Mouse (Mus musculus): Measurements from ENCODE around the gene Ppfia1. TPM values are rescaled to one million over a fixed set of nuclear protein-coding genes. Genes with fewer than 3 reads are reported as not detected.
A peak's percentile ranks its signal among the peaks of the same experiment; 100 is the strongest.

The Ppfia1 gene
- polyA plus RNA-seq, 1 experiment, result 54.5 TPM

DNA sequence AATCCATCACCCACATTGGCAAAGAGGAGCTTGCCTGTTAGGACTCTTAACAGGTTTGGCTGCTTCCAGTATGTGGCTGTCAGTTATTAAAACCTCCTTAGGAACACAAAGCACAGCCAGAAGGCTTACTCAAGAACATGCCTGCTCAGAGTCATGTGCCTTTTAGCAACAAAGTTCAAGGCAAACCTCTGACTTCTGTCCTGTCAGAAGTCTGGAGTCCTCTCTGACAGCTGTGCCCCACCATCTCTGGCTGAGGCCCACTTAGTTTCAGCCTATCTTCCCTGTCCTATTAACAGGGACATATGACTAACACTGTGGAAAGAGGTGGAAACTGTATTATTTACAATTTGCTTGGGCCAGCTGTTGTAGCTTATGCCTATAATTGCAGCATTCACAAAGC lies 73.2 kb downstream of the Ppfia1 start:
- no peak for DNase-seq (ENCODE audit: low read depth)
- TF ChIP-seq POLR2A (IDR thresholded peaks at IDR 0.05; ENCODE audit: borderline replicate concordance, extremely low read depth, insufficient read depth, insufficient read length, poor library complexity, severe bottlenecking) (no peak), CTCF (IDR thresholded peaks at IDR 0.05; ENCODE audit: borderline replicate concordance, extremely low read depth, insufficient read depth, insufficient read length) (no peak)

- DNase-seq (ENCODE audit: low read depth), result no peak
- TF ChIP-seq POLR2A (IDR thresholded peaks at IDR 0.05; ENCODE audit: borderline replicate concordance, extremely low read depth, insufficient read depth, insufficient read length, poor library complexity, severe bottlenecking) (no peak), CTCF (IDR thresholded peaks at IDR 0.05; ENCODE audit: borderline replicate concordance, extremely low read depth, insufficient read depth, insufficient read length) (no peak)
Measured at GRCm38 (mm10) chr7:144479569-144479968, 74.0 kb downstream of the Ppfia1 start.

- DNase-seq (ENCODE audit: low read depth), result no peak
- no peak for TF ChIP-seq POLR2A (IDR thresholded peaks at IDR 0.05; ENCODE audit: borderline replicate concordance, extremely low read depth, insufficient read depth, insufficient read length, poor library complexity, severe bottlenecking)
Measured at GRCm38 (mm10) chr7:144475741-144476140, 77.8 kb downstream of the Ppfia1 start.

GRCm38 (mm10) chr7:144473486-144473885 lies 80.0 kb downstream of the Ppfia1 start:
- no peak for TF ChIP-seq CTCF (IDR thresholded peaks at IDR 0.05; ENCODE audit: borderline replicate concordance, extremely low read depth, insufficient read depth, insufficient read length)
- no peak for TF ChIP-seq POLR2A (IDR thresholded peaks at IDR 0.05; ENCODE audit: borderline replicate concordance, extremely low read depth, insufficient read depth, insufficient read length, poor library complexity, severe bottlenecking)

DNA sequence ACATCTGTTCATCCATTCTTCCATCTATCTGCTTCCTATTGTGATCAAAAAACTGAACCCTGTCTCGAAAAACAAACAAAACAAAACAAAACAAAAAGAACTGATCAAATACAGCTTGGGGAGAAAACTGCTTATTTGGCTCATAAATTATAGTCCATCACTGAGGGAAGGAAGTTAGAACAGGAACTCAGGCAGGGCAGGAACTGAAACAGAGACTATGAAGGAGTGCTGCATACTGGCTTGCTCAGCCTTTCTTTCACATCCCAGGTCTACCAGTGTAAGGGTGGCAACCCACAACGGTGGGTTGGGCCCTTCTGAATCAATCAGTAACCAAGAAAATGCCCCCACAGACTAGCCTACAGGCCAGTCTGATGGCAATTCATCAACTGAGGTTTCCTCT lies 82.4 kb downstream of the Ppfia1 start:
- TF ChIP-seq POLR2A (IDR thresholded peaks at IDR 0.05; ENCODE audit: borderline replicate concordance, extremely low read depth, insufficient read depth, insufficient read length, poor library complexity, severe bottlenecking) (no peak), CTCF (IDR thresholded peaks at IDR 0.05; ENCODE audit: borderline replicate concordance, extremely low read depth, insufficient read depth, insufficient read length) (no peak)
- DNase-seq (ENCODE audit: low read depth), result no peak

More at GRCm38 (mm10) chr7:144473486-144473885, 80.0 kb downstream of the Ppfia1 start:
- DNase-seq (ENCODE audit: low read depth), result no peak

GRCm38 (mm10) chr7:144470545-144471059 lies 82.9 kb downstream of the Ppfia1 start, which contains the start of gene Cttn:
TSS of gene Cttn (minus strand) at chr7:144471009.
- DNase-seq (ENCODE audit: low read depth), result peak; percentile 96
- TF ChIP-seq POLR2A (IDR thresholded peaks at IDR 0.05; ENCODE audit: borderline replicate concordance, extremely low read depth, insufficient read depth, insufficient read length, poor library complexity, severe bottlenecking) (peak; percentile 88), CTCF (IDR thresholded peaks at IDR 0.05; ENCODE audit: borderline replicate concordance, extremely low read depth, insufficient read depth, insufficient read length) (no peak)

DNA sequence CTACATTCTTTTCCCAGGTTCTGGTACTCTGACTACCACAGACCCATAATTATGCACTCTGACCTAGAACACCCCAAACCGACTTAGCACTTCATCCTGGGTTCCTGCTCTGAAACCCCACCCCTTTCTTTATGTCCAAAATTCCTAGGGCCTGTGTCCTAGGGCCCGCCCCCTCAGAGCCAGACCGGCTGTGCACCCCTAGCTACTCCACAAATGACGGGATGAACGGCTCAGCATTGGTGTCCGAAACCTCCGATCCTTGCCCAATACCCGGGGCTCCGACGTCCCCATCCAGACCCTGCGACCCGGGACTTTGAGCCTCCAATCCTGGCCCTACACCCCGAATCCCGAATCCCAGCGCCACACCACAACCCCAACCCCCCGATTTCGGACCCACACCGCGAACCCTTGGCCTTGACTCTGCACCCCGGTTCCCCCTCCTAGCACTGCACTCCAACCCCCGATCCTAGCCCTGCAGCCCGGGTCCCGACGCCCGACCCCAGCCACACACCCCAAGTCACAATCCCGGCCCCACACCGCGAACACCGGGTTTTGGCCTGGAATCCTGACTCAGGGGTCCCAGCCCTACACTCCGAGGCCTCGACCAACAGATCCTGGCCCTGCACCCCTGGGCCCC lies 83.5 kb downstream of the Ppfia1 start:
- TF ChIP-seq CTCF (IDR thresholded peaks at IDR 0.05; ENCODE audit: borderline replicate concordance, extremely low read depth, insufficient read depth, insufficient read length), result no peak
- no peak for TF ChIP-seq POLR2A (IDR thresholded peaks at IDR 0.05; ENCODE audit: borderline replicate concordance, extremely low read depth, insufficient read depth, insufficient read length, poor library complexity, severe bottlenecking)
- peak; percentile 3 for DNase-seq (ENCODE audit: low read depth)

DNA sequence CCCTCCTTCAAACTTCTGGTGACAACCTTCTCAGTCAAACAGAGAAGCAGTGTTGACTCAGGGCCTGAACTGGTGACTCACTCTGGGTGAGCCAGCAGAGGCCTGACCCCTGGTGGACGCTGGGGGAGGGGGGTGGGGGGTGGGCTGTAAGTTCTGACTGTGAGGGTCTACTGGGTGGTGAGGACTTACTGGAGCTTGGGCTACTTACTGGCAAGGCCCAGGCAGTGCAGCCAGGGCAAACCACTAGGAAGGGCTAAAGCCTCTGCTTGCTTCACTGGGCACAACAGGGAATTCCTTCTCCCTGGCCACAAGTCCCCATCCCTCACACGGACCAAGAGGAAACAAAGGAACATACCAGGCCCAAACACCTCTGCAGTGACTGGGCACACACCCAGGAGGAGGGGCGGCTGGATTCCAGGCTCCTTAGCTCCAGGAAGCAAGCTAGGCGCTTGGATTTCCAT lies 84.3 kb downstream of the Ppfia1 start:
- peak; percentile 18 for DNase-seq (ENCODE audit: low read depth)
- 0 out of 2 replicates have a peak, but pooled peaks have one; percentile 0 for TF ChIP-seq CTCF (IDR thresholded peaks at IDR 0.05; ENCODE audit: borderline replicate concordance, extremely low read depth, insufficient read depth, insufficient read length)
- no peak for TF ChIP-seq POLR2A (IDR thresholded peaks at IDR 0.05; ENCODE audit: borderline replicate concordance, extremely low read depth, insufficient read depth, insufficient read length, poor library complexity, severe bottlenecking)

- no peak for DNase-seq (ENCODE audit: low read depth)
- no peak for TF ChIP-seq POLR2A (IDR thresholded peaks at IDR 0.05; ENCODE audit: borderline replicate concordance, extremely low read depth, insufficient read depth, insufficient read length, poor library complexity, severe bottlenecking)
- TF ChIP-seq CTCF (IDR thresholded peaks at IDR 0.05; ENCODE audit: borderline replicate concordance, extremely low read depth, insufficient read depth, insufficient read length), result no peak
Measured at GRCm38 (mm10) chr7:144468741-144469140, 84.8 kb downstream of the Ppfia1 start.

- no peak for DNase-seq (ENCODE audit: low read depth)
- TF ChIP-seq CTCF (IDR thresholded peaks at IDR 0.05; ENCODE audit: borderline replicate concordance, extremely low read depth, insufficient read depth, insufficient read length) (no peak), POLR2A (IDR thresholded peaks at IDR 0.05; ENCODE audit: borderline replicate concordance, extremely low read depth, insufficient read depth, insufficient read length, poor library complexity, severe bottlenecking) (no peak)
Measured at GRCm38 (mm10) chr7:144462577-144462976, 91.0 kb downstream of the Ppfia1 start.

DNA sequence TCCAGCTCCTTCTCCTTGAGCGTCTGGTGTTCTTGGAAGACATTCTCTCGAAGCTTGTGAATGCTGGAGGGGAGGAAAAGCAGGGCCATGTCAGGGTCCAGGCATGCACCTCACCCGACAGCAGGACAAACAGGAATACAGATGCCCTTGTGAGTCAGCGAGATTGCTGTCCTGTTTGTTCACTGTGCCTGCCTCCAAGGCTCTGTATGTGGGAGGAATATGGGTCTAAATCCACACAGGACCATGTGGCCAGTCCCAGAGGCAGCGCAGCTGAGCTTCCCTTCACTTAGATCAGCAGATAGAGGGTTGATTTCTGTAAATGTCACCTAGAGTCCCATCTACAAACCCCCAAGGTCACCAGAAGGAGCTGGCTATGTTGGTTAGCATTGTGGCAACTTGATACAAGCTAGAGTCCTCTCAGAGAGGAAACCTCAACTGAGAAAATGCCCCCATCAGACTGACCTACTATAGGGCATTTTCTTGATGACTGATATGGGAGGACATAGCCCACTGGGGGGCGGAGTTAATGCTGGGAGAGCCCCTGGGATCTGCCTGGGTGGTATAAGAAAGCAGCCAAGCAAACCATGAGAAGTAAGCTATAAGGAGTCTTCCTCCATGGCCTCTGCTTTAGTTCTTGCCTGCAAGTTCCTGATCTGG lies 92.2 kb downstream of the Ppfia1 start:
- no peak for DNase-seq (ENCODE audit: low read depth)
- TF ChIP-seq CTCF (IDR thresholded peaks at IDR 0.05; ENCODE audit: borderline replicate concordance, extremely low read depth, insufficient read depth, insufficient read length) (no peak), POLR2A (IDR thresholded peaks at IDR 0.05; ENCODE audit: borderline replicate concordance, extremely low read depth, insufficient read depth, insufficient read length, poor library complexity, severe bottlenecking) (no peak)
